Mouse (Mus musculus): Measurements from ENCODE around the gene Yy2. TPM values are rescaled to one million over a fixed set of nuclear protein-coding genes. Genes with fewer than 3 reads are reported as not detected.

Gene Yy2
- polyA plus RNA-seq, 1 experiment from 2014 or later = 1.0 TPM

DNA sequence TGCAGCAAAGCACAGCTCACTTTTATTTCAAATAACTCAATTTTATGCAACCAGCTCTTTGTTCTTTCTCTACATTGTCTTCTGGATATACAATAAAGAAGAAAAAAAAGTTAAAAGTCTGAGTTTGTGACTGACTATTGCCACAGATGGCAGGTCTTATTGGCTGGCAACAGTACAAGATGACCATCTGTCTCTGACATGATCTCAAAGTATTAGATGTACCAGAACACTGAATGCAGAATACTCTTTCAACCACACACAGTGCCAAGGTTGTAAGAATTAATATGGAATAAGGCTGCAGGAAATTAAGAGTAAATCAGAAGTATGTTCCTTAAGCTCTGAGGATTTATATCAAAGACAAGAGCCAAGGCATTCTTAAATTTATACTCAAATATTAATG is 17.6 kb upstream of the Yy2 start:
- Histone ChIP-seq H3K9ac (replicated peaks; ENCODE audit: low read depth, low read length) (no peak overlapping the region), H3K4me1 (ENCODE audit: control insufficient read depth, insufficient read depth, low read length) (no peaks in the 10 kb centered on the region)

DNA sequence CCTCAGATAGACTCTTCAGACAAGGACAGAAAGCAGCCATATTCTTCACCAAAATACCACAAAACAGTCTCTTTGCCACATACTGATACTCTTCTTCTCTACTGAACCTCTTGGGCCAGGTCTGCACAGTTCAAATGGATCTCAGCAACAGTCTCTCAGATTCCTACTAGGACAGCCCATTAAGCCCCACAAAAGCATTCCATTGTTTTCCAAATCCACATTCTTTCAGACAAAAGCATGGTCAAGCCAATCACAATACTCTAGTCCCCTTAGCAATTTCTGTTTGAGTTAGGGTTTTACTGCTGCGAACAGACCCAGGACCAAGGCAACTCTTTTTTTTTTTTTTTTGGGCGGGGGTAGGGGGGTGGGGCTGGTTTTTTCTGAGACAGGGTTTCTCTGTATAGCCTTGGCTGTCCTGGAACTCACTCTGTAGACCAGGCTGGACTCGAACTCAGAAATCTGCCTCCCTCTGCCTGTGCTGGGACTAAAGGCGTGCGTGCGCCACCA is 10.4 kb upstream of the Yy2 start:
- 67% methylated on average over 6 of the region's 6 CpGs for WGBS
- no peak overlapping the region for H3K4me2 ChIP-seq (ENCODE audit: low read depth, low read length)
- no peak for ATAC-seq (ENCODE audit: low read depth)
- H3K4me1 ChIP-seq (ENCODE audit: control insufficient read depth, insufficient read depth, low read length) = no peaks in the 10 kb centered on the region
- H3K27ac ChIP-seq (ENCODE audit: low read depth, low read length) = no peak overlapping the region
- H3K9me3 ChIP-seq (ENCODE audit: control insufficient read depth, low read length) = no peaks in the 10 kb centered on the region
- no peaks in the 10 kb centered on the region for H3K27me3 ChIP-seq (ENCODE audit: control insufficient read depth, insufficient read depth, low read length)
- H3K36me3 ChIP-seq (ENCODE audit: control insufficient read depth, insufficient read depth, low read length) = no peaks in the 10 kb centered on the region
- no peak overlapping the region for H3K9ac ChIP-seq (replicated peaks; ENCODE audit: low read depth, low read length)
- H3K4me3 ChIP-seq (ENCODE audit: low read depth, low read length) = no peak overlapping the region

More for the DNA sequence above, 17.6 kb upstream of the Yy2 start:
- Histone ChIP-seq H3K4me3 (ENCODE audit: low read depth, low read length) (no peak overlapping the region), H3K9me3 (ENCODE audit: control insufficient read depth, low read length) (no peaks in the 10 kb centered on the region), H3K27me3 (ENCODE audit: control insufficient read depth, insufficient read depth, low read length) (no peaks in the 10 kb centered on the region), H3K36me3 (ENCODE audit: control insufficient read depth, insufficient read depth, low read length) (0 out of 2 replicates have a peak, but pooled peaks cover 3% of the 10 kb centered on the region), H3K4me2 (ENCODE audit: low read depth, low read length) (no peak overlapping the region), H3K27ac (ENCODE audit: low read depth, low read length) (no peak overlapping the region)
- no peak for ATAC-seq (ENCODE audit: low read depth)

DNA sequence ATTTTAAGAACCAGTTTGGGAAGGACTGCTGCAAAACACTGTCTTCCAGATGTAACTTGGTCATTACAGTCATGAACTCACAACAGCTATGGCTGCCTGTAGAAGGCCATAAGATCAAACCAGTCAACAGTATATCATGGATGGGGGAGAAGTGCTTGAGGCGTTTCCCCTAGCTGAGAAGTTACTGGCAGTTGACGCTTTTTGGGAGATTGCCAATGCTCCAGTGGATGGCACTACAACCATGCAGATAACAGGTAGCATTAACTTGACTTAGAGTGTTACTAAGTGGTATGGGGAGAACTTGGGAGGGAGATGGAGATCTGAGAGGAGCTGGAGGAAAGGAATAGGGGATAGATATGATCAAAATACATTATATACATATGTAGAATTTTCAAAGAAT is 5.9 kb upstream of the Yy2 start:
- no peak overlapping the region for H3K4me2 ChIP-seq (ENCODE audit: low read depth, low read length)
- no peak overlapping the region for H3K27ac ChIP-seq (ENCODE audit: low read depth, low read length)
- H3K4me1 ChIP-seq (ENCODE audit: control insufficient read depth, insufficient read depth, low read length) = no peaks in the 10 kb centered on the region
- WGBS = 82% methylated on average over 2 of the region's 2 CpGs
- no peaks in the 10 kb centered on the region for H3K36me3 ChIP-seq (ENCODE audit: control insufficient read depth, insufficient read depth, low read length)
- H3K9ac ChIP-seq (replicated peaks; ENCODE audit: low read depth, low read length) = no peak overlapping the region
- ATAC-seq (ENCODE audit: low read depth) = no peak
- H3K27me3 ChIP-seq (ENCODE audit: control insufficient read depth, insufficient read depth, low read length) = no peaks in the 10 kb centered on the region
- no peaks in the 10 kb centered on the region for H3K9me3 ChIP-seq (ENCODE audit: control insufficient read depth, low read length)
- no peak overlapping the region for H3K4me3 ChIP-seq (ENCODE audit: low read depth, low read length)

DNA sequence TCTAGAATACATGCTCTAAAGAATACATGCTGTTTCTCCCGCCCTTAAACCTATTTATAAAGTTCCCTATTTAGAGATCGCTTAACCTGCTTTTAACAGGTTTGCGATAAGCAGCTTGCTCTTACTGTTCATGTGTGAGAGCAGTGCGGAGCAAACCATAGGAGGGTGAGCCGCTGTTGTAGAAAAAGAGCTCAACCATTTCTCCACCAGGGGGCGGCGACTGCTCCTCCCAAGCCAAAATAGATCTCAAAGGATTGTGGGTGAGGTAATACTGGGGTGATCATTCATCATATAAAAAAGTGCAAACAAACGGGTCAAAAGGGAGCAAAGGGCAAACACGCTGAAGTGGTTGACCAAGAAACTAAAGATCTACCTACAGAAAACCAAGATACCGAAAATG is 5.0 kb downstream of the Yy2 start:
- no peak overlapping the region for H3K4me3 ChIP-seq (ENCODE audit: low read depth, low read length)
- H3K27me3 ChIP-seq (ENCODE audit: control insufficient read depth, insufficient read depth, low read length) = no peaks in the 10 kb centered on the region
- no peak for ATAC-seq (ENCODE audit: low read depth)
- H3K9ac ChIP-seq (replicated peaks; ENCODE audit: low read depth, low read length) = no peak overlapping the region
- H3K4me2 ChIP-seq (ENCODE audit: low read depth, low read length) = no peak overlapping the region
- H3K36me3 ChIP-seq (ENCODE audit: control insufficient read depth, insufficient read depth, low read length) = no peaks in the 10 kb centered on the region
- no peaks in the 10 kb centered on the region for H3K9me3 ChIP-seq (ENCODE audit: control insufficient read depth, low read length)
- no peak overlapping the region for H3K27ac ChIP-seq (ENCODE audit: low read depth, low read length)
- H3K4me1 ChIP-seq (ENCODE audit: control insufficient read depth, insufficient read depth, low read length) = no peaks in the 10 kb centered on the region
- 80% methylated on average over 10 of the region's 10 CpGs for whole genome bisulfite sequencing

DNA sequence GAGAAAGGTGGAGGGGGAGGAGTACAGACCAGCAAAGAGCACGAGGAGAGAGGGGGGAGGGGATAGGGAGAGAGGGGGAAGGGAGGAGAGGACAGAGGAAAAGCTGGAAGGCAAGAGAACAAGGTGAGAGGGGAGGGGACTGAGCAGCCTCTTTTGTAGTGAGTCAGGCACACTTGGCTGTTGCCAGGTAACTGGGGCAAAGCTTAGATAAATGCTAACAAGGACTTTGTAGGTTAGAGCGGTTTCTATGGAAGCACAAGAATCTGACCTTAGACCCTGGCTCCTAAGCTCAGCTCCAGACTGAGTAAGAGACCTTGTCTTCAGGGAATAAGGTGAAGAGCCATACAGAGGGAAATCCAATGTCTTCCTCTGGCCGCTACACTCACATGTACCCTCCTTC is 21.7 kb downstream of the Yy2 start:
- peak; percentile 63 for ATAC-seq (ENCODE audit: low read depth)
- Histone ChIP-seq H3K9me3 (ENCODE audit: control insufficient read depth, low read length) (no peaks in the 10 kb centered on the region), H3K27ac (ENCODE audit: low read depth, low read length) (no peak overlapping the region), H3K4me1 (ENCODE audit: control insufficient read depth, insufficient read depth, low read length) (no peaks in the 10 kb centered on the region), H3K9ac (replicated peaks; ENCODE audit: low read depth, low read length) (no peak overlapping the region), H3K4me2 (ENCODE audit: low read depth, low read length) (no peak overlapping the region), H3K36me3 (ENCODE audit: control insufficient read depth, insufficient read depth, low read length) (no peaks in the 10 kb centered on the region), H3K4me3 (ENCODE audit: low read depth, low read length) (no peak overlapping the region), H3K27me3 (ENCODE audit: control insufficient read depth, insufficient read depth, low read length) (no peaks in the 10 kb centered on the region)
- 18% methylated on average over 3 of the region's 3 CpGs for WGBS

Other genes with a start within 250 kb of the Yy2 start
- gene Phex, start 153.7 kb downstream of the Yy2 start, polyA plus RNA-seq (2014; fragmentation: Nextera tagmentation; extraction: Ambion mirVana) = 0.35 and 0.44 TPM in 2 replicates
- 134 and 156 TPM in 2 replicates for gene Sms, start 76.7 kb downstream of the Yy2 start, polyA plus RNA-seq (2014; fragmentation: Nextera tagmentation; extraction: Ambion mirVana)
- 37.7 and 38.2 TPM in 2 replicates for gene Mbtps2, start 29.7 kb upstream of the Yy2 start, polyA plus RNA-seq (2014; fragmentation: Nextera tagmentation; extraction: Ambion mirVana)
- 0.75 TPM in 1 of 2 replicates, not detected in the other for gene Smpx, start 129.9 kb upstream of the Yy2 start, polyA plus RNA-seq (2014; fragmentation: Nextera tagmentation; extraction: Ambion mirVana)
- gene Klhl34, start 249.4 kb upstream of the Yy2 start, polyA plus RNA-seq (2014; fragmentation: Nextera tagmentation; extraction: Ambion mirVana) = 2.2 and 2.5 TPM in 2 replicates

All from neural tube, embryonic 14.5 days (tissue).